In the genomic region with DNA sequence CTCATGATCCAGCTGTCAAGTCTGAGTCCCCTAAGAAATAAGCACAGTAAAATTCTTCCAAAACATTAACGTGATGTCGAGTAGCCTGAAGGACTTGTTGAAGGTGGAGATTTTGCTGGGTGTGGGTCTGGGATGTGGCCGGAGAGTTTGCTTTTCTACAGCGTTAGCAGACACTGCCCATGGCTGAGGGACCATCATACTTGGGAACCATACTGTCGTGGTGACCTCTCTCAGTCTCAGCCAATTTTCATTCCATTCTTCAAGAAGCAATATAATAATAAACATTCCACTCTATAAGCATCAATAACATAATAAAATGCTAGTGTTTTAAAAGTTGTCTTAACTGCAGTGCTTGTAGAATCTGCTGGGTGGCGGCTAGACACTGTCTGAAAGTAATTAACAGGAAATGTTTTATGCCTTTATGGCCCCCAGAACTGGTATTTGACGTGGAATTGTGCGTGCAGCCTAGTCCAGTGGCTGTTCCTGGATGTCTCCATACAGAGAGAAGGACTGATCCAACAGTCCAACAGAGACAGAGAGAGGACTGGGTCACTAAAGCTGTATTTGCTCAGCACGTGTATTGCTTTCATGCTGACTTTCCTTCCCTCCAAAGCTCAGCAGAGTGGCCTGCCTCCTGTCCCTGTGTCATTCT, we compare ENCODE assay signal across 18 mouse cellular contexts. TPM values are rescaled to one million over a fixed set of nuclear protein-coding genes. Genes with fewer than 3 reads are reported as not detected.
"Had no signal": no experiment of that assay in that cellular context is flagged by ENCODE, and none has a peak within 500 bp of the region (broad histone marks: within the 10 kb centered on the region; RNA-seq: fewer than 3 reads in every experiment).

No protein-coding gene starts in this region.

- H3K27ac ChIP-seq: liver, embryonic 15.5 days; midbrain, embryonic 10.5 days; neural tube, embryonic 13.5 days; neural tube, embryonic 15.5 days; stomach, embryonic 15.5 days had no signal

- H3K36me3 ChIP-seq: liver, embryonic 15.5 days; midbrain, embryonic 10.5 days; neural tube, embryonic 13.5 days; neural tube, embryonic 15.5 days; stomach, embryonic 15.5 days had no signal

- H3K4me2 ChIP-seq: liver, embryonic 15.5 days; lung, embryonic 14.5 days; neural tube, embryonic 13.5 days; neural tube, embryonic 15.5 days; stomach, embryonic 15.5 days had no signal

- ATAC-seq: liver, postnatal 0 days; midbrain, embryonic 16.5 days had no signal

- H3K27me3 ChIP-seq: liver, embryonic 15.5 days; neural tube, embryonic 13.5 days; neural tube, embryonic 15.5 days; stomach, embryonic 15.5 days had no signal

- H3K4me1 ChIP-seq: liver, embryonic 15.5 days; midbrain, embryonic 10.5 days; neural tube, embryonic 13.5 days; neural tube, embryonic 15.5 days; stomach, embryonic 15.5 days had no signal

- H3K9ac ChIP-seq: liver, embryonic 15.5 days; liver, postnatal 0 days; lung, embryonic 14.5 days; neural tube, embryonic 13.5 days; neural tube, embryonic 15.5 days; stomach, embryonic 15.5 days had no signal

- DNase-seq: liver, postnatal 0 days; lung, embryonic 14.5 days; lung, postnatal 10 days; lung, postnatal 4 days; midbrain, embryonic 14.5 days; right cerebral cortex, postnatal 14 days; thymus, adult 18-20 months; thymus, postnatal 14 days; thymus, postnatal 36 days had no signal

- H3K9me3 ChIP-seq: liver, embryonic 15.5 days; midbrain, embryonic 10.5 days; neural tube, embryonic 13.5 days; neural tube, embryonic 15.5 days; stomach, embryonic 15.5 days had no signal

- H3K4me3 ChIP-seq: liver, embryonic 15.5 days; midbrain, embryonic 10.5 days; myocyte; neural tube, embryonic 13.5 days; neural tube, embryonic 15.5 days; stomach, embryonic 15.5 days had no signal

RNA-seq across cellular contexts. Expression of a gene that starts 15.5 kb away (rescaled TPM):
- polyA plus RNA-seq: lung, embryonic 14.5 days; midbrain, embryonic 10.5 days; midbrain, embryonic 14.5 days; midbrain, embryonic 16.5 days; neural tube, embryonic 11.5 days; neural tube, embryonic 13.5 days; neural tube, embryonic 15.5 days had no signal

RNA-seq across cellular contexts. Expression of a gene that starts 53.3 kb away (rescaled TPM):
- polyA plus RNA-seq: lung, embryonic 14.5 days; midbrain, embryonic 10.5 days; midbrain, embryonic 14.5 days; midbrain, embryonic 16.5 days; myocyte; neural tube, embryonic 11.5 days; neural tube, embryonic 13.5 days; spleen, adult 2 months had no signal
